Mouse (Mus musculus) liver, postnatal 0 days (tissue): ENCODE results near the gene Efnb2.

Experiments used
- CTCF ChIP-seq: sonication (generic); IDR thresholded peaks from 2 replicates; pipeline ENCODE4 v1.5.1; 2016; ENCODE audit warnings: antibody characterized with exemption, low read depth
- EP300 ChIP-seq: IDR thresholded peaks from 2 replicates; pipeline ENCODE4 v1.6.1; 2016; ENCODE audit warnings: antibody characterized with exemption, low read depth, mild to moderate bottlenecking

DNA sequence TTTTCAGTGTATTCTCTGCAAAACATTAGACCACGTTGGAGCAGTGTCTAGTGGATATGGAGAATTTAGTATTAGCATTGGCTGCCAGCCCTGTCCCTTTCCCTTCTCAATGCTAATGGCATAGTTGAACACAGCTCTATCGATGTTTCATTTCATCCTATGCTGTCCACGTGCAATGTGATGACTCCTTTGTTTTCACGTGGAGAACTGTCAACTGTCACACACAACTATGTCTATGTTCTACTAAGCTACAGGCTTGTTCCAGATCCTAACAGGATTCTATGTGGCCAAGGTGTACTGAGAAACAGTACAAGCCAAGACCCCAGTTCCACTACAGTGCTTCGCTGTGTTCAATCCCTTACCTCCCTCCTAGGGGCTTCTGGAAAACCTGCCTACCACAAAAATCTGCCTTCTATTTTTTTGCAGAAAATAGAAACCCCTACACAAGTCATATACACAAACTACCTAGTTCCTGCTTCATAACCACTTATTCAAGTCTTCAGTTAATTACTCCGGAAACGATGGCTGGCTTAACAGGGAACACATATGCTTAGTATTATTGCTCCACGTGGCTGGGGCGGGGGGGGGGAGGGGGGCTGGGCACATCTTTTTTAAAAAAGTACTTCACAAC is 27.9 kb upstream of the Efnb2 start:
- TF ChIP-seq CTCF, result no peak
- no peak for TF ChIP-seq EP300
